Mouse (Mus musculus) hindbrain, embryonic 10.5 days (tissue): ENCODE measurements around the gene Pcp4l1. TPM values are rescaled to one million over a fixed set of nuclear protein-coding genes. Genes with fewer than 3 reads are reported as not detected.

Source experiments
- DNase-seq: peaks from one replicate; pipeline ENCODE4 v3.0.0-alpha.2; 2017; ENCODE audit warnings: low spot score
- H3K27ac ChIP-seq: fragments of 300-500 bp; sonication (generic); 2 replicates; pipeline ENCODE4 v1.5.1; 2016; ENCODE audit warnings: mild to moderate bottlenecking, moderate library complexity
- H3K27me3 ChIP-seq: fragments of 300-500 bp; sonication (generic); 2 replicates; pipeline ENCODE4 v1.6.1; 2016; ENCODE audit warnings: mild to moderate bottlenecking; ENCODE audit not compliant: poor library complexity, insufficient read depth, severe bottlenecking
- H3K36me3 ChIP-seq: fragments of 300-500 bp; sonication (generic); 2 replicates; pipeline ENCODE4 v1.6.1; 2016; ENCODE audit warnings: mild to moderate bottlenecking, moderate library complexity
- H3K4me1 ChIP-seq: fragments of 300-500 bp; sonication (generic); replicated peaks from 2 replicates; pipeline ENCODE4 v1.6.1; 2016; ENCODE audit warnings: mild to moderate bottlenecking
- H3K4me3 ChIP-seq: fragments of 300-500 bp; sonication (generic); 2 replicates; pipeline ENCODE4 v1.5.1; 2016; ENCODE audit warnings: mild to moderate bottlenecking, moderate library complexity
- H3K9me3 ChIP-seq: fragments of 300-500 bp; sonication (generic); 2 replicates; pipeline ENCODE4 v1.6.1; 2016; ENCODE audit warnings: mild to moderate bottlenecking, moderate library complexity
- WGBS: fragments of 180-500 bp; shearing (Covaris S2); methylation state at CpG from one replicate; pipeline ENCODE4 v1.1.7; 2016; 5-methylcytosine and 5-hydroxymethylcytosine counted together
- polyA plus RNA-seq: library from polyadenylated mRNA; unstranded; fragments of >200 nt; fragmentation: Nextera tagmentation; extraction: Ambion mirVana; gene quantifications from 2 replicates; pipeline ENCODE4 v1.2.1, GENCODE M21; 2016

Gene Pcp4l1
- polyA plus RNA-seq, 1 experiment from 2014 or later = 32.8 TPM

- no peaks in the 10 kb centered on the region for H3K9me3 ChIP-seq
- H3K4me3 ChIP-seq = no peak overlapping the region
- H3K27me3 ChIP-seq = peaks cover 2% of the 10 kb centered on the region; the same call in 1 of the 2 replicates
- WGBS = 91% methylated on average over 18 of the region's 18 CpGs
- no peak overlapping the region for H3K27ac ChIP-seq
- DNase-seq = no peak
- peaks cover 32% of the 10 kb centered on the region for H3K36me3 ChIP-seq
- peaks cover 12% of the 10 kb centered on the region for H3K4me1 ChIP-seq
These were observed 20.3 kb upstream of the Pcp4l1 start for GRCm38 (mm10) chr1:171216241-171216955.

GRCm38 (mm10) chr1:171213801-171214496 is 17.9 kb upstream of the Pcp4l1 start, which contains the start of gene Nr1i3:
Nr1i3 (plus strand) TSS chr1:171213970.
- H3K4me1 ChIP-seq = peaks cover 7% of the 10 kb centered on the region; the same call in 1 of the 2 replicates
- no peak for DNase-seq
- peaks cover 2% of the 10 kb centered on the region; the same call in 1 of the 2 replicates for H3K27me3 ChIP-seq
- H3K9me3 ChIP-seq = no peaks in the 10 kb centered on the region
- WGBS = 70% methylated on average over 10 of the region's 10 CpGs
- peaks cover 17% of the 10 kb centered on the region for H3K36me3 ChIP-seq
- H3K4me3 ChIP-seq = no peak within 1 kb of the TSS
- no peak within 1 kb of the TSS for H3K27ac ChIP-seq

- Histone ChIP-seq H3K27me3 (peaks cover 2% of the 10 kb centered on the region; the same call in 1 of the 2 replicates), H3K36me3 (0 out of 2 replicates have a peak, but pooled peaks cover 6% of the 10 kb centered on the region), H3K27ac (no peak overlapping the region), H3K9me3 (no peaks in the 10 kb centered on the region), H3K4me1 (peaks cover 7% of the 10 kb centered on the region; the same call in 1 of the 2 replicates), H3K4me3 (no peak overlapping the region)
- no peak for DNase-seq
- 48% methylated on average over 3 of the region's 3 CpGs for whole genome bisulfite sequencing
These were observed 16.8 kb upstream of the Pcp4l1 start for GRCm38 (mm10) chr1:171212854-171213253.

- DNase-seq = no peak
- peaks cover 7% of the 10 kb centered on the region; the same call in 1 of the 2 replicates for H3K4me1 ChIP-seq
- H3K9me3 ChIP-seq = no peaks in the 10 kb centered on the region
- 26% methylated on average over 4 of the region's 4 CpGs for WGBS
- no peaks in the 10 kb centered on the region for H3K36me3 ChIP-seq
- no peak overlapping the region for H3K4me3 ChIP-seq
- H3K27me3 ChIP-seq = no peaks in the 10 kb centered on the region
- no peak overlapping the region for H3K27ac ChIP-seq
These were observed 13.3 kb upstream of the Pcp4l1 start for GRCm38 (mm10) chr1:171209409-171209808.

- no peaks in the 10 kb centered on the region for H3K9me3 ChIP-seq
- peaks cover 5% of the 10 kb centered on the region; the same call in 1 of the 2 replicates for H3K4me1 ChIP-seq
- no peak overlapping the region for H3K27ac ChIP-seq
- WGBS = 87% methylated on average over 6 of the region's 6 CpGs
- H3K36me3 ChIP-seq = no peaks in the 10 kb centered on the region
- H3K27me3 ChIP-seq = no peaks in the 10 kb centered on the region
- no peak for DNase-seq
- no peak overlapping the region for H3K4me3 ChIP-seq
These were observed 9.8 kb upstream of the Pcp4l1 start for GRCm38 (mm10) chr1:171205704-171206493.

- H3K27ac ChIP-seq = no peak overlapping the region
- 63% methylated on average over 7 of the region's 7 CpGs for WGBS
- no peak for DNase-seq
- no peak overlapping the region for H3K4me3 ChIP-seq
- H3K4me1 ChIP-seq = peaks cover under 1% of the 10 kb centered on the region; the same call in 1 of the 2 replicates
- 0 out of 2 replicates have a peak, but pooled peaks cover 3% of the 10 kb centered on the region for H3K27me3 ChIP-seq
- H3K9me3 ChIP-seq = no peaks in the 10 kb centered on the region
- no peaks in the 10 kb centered on the region for H3K36me3 ChIP-seq
These were observed 8.2 kb upstream of the Pcp4l1 start for GRCm38 (mm10) chr1:171204249-171204644.

- no peak for DNase-seq
- Histone ChIP-seq H3K4me3 (no peak overlapping the region), H3K27ac (no peak overlapping the region), H3K27me3 (peaks cover 9% of the 10 kb centered on the region), H3K9me3 (no peaks in the 10 kb centered on the region), H3K4me1 (no peaks in the 10 kb centered on the region), H3K36me3 (no peaks in the 10 kb centered on the region)
- WGBS = 58% methylated on average over 11 of the region's 11 CpGs
These were observed 7.6 kb upstream of the Pcp4l1 start for GRCm38 (mm10) chr1:171203471-171204248.

- H3K4me3 ChIP-seq = no peak overlapping the region
- no peak for DNase-seq
- H3K36me3 ChIP-seq = no peaks in the 10 kb centered on the region
- H3K9me3 ChIP-seq = no peaks in the 10 kb centered on the region
- peaks cover 38% of the 10 kb centered on the region for H3K27me3 ChIP-seq
- peaks cover 8% of the 10 kb centered on the region for H3K4me1 ChIP-seq
- 95% methylated on average over 1 of the region's 1 CpGs for WGBS
- H3K27ac ChIP-seq = no peak overlapping the region
These were observed 4.7 kb upstream of the Pcp4l1 start for GRCm38 (mm10) chr1:171200769-171201168.

- H3K9me3 ChIP-seq = no peaks in the 10 kb centered on the region
- no peaks in the 10 kb centered on the region for H3K36me3 ChIP-seq
- H3K27me3 ChIP-seq = peaks cover 50% of the 10 kb centered on the region
- H3K4me3 ChIP-seq = no peak overlapping the region
- peaks cover 20% of the 10 kb centered on the region for H3K4me1 ChIP-seq
- no peak overlapping the region for H3K27ac ChIP-seq
- 49% methylated on average over 1 of the region's 1 CpGs for WGBS
- DNase-seq = no peak
These were observed 3.5 kb upstream of the Pcp4l1 start for GRCm38 (mm10) chr1:171199532-171199931.

GRCm38 (mm10) chr1:171195046-171195822 is 834 bp downstream of the Pcp4l1 start:
- Histone ChIP-seq H3K4me3 (peak overlapping the region; percentile 67), H3K27me3 (peaks cover 93% of the 10 kb centered on the region), H3K36me3 (no peaks in the 10 kb centered on the region), H3K27ac (peak overlapping the region; percentile 66; the same call in 1 of the 2 replicates), H3K4me1 (peaks cover 43% of the 10 kb centered on the region), H3K9me3 (no peaks in the 10 kb centered on the region)
- DNase-seq = peak; percentile 29
- WGBS = 5% methylated on average over 20 of the region's 20 CpGs
